Mouse (Mus musculus) NIH3T3 (cell line): ENCODE measurements around the gene Hmga2.

Source experiments
- DNase-seq: peaks from one replicate; pipeline ENCODE4 v3.0.0-alpha.2; 2012; ENCODE audit warnings: low read depth

Hmga2 gene

DNA sequence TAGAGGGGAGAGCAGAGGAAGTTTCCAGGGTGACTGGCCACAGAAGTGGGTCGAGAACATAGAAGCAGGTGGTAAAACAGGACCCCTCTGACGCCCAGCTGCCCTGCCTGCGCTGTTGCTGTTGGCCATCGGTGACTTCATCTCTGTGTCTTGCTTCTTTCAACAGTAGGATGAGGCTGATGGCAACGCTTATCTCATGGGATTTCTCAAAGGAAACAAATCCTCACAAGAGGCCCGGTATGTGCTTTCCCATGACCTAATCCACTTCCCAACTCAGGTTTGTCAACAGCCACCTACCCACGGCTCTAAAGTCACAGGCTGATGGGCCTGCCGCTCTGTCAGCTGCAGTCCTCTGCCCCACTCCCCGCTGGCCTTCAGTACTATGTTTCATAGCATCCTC, 52.3 kb downstream of the Hmga2 start:
- no peak for DNase-seq

DNA sequence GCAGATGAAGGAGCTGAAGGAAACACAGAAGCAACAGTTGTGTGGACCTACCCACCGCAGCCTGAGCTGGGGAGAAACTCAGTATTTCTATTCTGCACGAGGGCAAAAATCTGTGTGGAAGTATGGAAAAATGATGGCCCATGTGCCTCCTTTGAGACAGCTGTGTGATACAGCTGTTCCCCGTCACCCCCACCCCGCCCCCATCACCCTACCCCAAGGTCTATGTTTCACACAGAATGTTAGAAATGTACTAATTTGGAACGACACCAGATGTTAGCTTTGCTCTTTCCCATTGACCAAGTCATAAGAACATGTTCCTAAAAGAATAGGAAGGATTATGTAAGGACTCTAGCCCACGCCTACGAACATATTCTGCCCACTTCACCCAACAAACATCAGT, 53.0 kb downstream of the Hmga2 start:
- DNase-seq = no peak

DNA sequence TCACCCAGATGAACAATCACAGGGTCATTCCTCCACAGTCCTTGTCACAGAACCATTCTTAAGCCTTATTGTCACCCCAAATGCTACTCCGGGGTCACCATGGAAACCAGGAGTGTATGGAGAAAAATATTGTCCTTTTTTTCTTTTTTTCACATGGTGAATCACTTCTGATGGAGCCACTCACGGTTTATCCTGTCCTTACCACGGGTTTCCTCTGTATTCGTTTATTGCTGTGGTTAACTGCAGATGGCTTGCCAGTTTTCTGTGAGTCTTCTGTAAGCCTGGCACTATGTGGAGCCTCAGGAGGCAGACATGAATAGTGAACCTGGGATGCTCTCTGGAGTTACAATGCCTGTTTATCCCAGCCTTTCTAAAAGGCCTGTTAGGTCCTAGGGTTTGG, 53.4 kb downstream of the Hmga2 start:
- peak; percentile 78 for DNase-seq

DNA sequence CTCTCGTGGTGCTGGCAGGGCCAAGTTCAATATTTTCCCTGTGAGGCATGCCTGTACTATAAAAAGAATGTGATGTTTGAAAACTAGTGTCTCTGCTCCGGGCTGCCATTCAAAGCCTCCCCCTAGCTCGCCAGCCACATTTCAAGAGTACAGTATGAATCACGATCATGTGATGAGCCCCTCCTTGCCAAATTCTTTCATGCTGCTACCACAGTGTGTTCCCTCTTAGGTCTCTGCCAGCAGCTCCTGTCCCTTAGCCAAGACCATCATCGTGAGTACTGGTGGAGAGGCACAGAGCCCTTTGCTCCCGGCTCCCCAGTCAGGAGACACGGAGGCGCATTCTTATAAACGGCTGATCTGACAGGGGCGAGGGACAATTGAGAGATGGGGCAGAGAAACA, 54.2 kb downstream of the Hmga2 start:
- peak; percentile 98 for DNase-seq

DNA sequence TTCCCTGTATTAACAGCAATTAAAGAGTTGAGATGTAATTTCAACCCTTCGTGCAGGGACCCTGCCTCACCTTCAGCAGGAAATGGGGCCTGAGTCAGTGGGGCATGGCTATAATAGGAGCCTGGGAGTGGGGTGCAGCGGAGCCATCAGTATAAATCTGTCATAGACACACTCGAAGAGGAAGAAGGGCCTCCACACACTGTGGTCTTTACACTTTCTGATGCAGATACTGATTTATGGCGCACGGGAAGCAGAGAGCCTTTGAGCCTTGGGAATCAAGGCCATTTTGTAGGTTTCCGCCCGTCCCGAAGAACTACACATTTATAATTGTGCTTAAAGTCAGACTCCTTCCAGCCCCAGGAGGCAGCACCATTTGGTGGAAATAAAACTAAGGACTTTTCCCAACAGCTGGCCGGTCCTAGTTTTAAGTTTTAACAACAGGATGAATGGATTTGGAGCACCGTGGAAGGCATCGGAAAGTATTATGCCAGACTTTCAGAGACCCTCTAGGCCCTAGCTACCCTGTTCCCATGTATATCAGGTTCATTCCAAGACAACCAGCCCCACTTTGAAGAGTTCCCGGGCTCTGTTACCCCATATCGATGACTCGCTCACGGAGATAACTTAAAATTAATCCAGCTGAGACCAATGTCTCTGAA, 55.2 kb downstream of the Hmga2 start:
- no peak for DNase-seq

DNA sequence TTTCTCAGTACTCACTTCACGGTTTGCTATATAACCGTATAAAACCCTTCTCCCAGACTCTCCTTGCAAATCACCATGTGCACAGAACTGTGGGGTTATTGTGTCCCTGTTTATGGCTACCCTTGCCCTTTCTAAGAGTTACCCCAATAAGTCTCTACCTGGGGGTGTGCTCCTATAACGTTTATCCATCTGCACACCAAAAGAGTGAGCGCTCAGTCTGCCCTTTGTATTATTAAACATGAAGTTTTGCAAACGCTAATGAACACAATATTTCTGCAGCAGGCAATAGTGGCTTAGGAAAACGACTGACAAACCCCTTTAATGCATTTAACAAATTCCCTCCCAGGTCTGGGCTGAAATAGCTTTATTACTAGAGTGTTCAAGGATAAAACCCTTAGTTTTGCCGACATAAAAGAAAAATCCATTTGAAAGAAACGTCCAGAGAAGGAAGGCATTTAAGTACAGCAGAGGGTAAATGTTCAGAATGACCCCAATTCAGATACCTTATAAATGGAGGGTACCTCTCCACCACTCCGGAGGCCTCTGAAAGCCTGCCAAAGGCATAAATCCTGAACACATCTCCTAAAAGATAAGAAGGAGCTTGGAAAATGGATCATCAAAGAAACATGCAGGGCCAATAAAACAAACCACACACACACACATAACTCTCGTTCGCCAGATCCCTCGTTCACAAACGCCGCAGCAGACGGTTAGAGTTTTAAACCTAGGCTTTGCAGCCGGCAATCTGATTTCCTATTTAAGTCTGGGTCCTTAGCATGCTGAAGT, 57.3 kb downstream of the Hmga2 start:
- DNase-seq = no peak

DNA sequence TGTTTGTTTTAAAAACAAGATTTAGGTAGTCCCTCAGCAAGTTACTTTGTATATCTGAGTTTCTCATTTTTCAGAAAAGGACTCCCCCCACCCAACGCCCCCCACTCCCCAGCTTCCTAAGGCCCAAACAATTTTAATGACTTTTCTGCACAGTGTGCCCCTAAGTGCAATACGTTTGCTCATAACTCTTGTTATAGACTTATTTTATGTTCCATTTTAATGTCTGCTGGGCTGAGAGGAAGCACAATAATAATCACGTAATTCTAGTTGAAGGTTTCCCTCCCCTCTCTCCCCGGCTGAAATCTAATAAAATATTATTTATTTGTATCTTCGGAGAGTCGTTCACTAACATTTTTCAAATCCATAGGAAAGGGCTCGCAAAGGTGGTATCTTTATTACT, 58.1 kb downstream of the Hmga2 start:
- DNase-seq = no peak

DNA sequence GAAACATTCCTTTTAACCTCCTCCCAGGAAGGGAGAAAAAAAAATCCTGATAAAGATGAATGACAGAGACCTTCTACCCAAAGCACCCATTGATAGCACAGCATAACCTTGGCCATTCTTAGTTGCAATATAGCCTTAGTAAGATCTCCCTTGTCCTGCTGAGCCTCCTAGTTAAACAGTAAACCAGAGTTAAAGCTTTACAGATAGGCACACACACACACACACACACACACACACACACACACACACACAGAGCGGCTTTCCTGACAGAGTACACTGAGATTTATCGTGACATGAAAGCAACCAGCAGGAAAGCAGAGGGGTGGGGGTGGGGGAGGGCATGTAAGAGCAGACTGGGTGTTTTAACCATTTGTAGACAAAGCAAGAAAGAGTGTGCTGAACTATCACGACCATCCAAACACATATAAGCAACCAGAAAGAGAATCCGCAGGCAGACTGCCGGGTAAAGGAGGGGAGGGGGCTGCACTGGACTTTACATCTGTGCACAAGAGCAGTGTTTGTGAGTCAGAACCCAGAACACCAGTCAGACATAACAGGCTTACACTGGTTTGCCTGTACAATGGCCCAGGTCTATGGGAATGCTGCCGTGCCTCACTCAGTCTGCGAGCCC, 58.7 kb downstream of the Hmga2 start:
- DNase-seq = peak; percentile 38

DNA sequence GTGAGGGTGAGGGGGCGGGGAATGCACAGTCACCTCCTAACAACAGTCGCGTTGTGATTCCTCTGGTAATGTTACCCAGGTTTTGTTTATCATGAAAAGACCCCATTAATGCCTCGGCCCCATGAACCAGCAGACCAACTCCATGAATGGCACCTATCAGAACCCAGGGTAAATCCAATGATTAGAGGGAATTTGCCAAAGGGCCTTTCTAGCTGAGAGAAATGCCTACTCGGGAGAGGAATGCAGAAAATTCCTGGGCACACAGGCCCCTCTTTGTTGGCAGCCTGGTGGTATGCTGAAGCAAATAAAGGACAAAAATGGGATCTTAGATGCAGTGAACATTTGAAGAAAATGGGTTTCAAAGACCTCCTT, 59.2 kb downstream of the Hmga2 start:
- DNase-seq = no peak

DNA sequence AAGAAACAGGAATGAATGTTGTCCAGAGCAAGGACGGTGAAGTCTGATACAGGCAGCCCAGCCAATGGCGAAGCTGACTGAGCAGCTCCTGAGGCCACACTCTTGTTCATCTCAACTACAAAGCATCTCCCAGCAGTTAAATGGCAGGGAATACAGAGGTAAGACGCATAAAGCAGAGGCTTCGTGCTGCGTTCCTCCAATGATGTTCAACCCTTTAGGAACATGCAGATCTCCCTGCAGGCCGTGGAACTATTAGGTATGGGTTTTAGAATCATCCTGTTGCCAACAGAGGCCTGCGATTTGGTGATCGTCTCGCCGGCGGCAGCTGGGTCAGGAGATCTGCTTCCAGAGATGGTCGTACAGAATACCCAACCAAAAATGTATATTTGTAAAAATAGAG, 59.6 kb downstream of the Hmga2 start:
- no peak for DNase-seq

DNA sequence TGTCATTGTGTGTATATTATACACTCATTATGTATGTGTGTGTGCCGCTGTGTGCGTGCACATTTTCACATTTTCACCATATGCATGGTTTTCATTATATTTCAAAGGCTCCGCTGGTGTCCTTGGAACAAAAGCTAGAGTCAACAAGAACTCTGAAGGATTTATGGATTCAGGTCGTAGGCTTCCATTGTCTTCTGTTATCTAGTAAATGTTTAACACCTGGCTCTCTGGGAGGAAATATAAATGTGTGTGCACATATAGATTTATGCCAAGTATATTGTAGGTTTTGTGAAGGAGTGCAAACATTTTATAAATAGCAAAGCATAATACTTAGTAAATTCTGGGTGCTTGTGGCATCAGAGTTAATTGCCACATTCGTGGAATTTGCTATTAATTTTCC, 64.1 kb downstream of the Hmga2 start:
- DNase-seq = no peak

DNA sequence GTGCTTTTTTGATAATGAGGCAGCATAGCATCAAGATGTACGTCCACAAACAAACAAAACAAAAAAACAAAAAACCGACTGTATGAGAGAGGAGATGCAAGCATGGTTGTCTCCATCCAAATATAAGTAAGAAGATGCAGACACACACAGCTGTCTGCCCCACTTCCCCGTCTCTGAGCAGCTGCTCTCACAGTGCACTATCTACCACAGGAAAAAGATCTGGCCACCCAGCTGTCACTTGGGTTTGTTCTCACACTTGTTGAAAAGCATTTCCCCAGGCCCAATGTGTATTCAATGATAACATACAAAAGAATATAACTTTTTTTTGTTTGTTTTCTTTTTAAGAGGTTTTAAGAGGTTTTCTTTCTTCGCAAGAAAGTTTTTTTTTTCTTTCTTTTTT, 65.3 kb downstream of the Hmga2 start:
- DNase-seq = no peak

DNA sequence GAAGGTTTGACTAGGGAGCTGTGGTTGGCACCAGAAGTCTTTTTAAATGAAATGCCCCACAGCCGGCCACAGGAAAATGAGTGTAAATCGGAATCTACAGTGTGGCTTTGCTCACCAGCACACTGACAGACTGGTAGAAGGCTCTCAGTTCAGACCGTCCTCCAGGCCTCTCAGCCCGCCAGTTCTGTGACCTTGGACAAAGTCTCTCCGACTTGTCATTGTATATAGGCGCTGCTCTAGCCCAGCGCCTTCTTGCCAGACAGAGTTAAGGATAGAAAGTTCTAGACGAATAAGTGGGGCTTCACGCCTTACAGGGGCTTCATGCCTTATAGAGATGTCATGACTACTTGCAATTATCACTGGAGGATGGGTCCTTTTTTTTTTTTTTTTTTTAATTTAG, 67.1 kb downstream of the Hmga2 start:
- no peak for DNase-seq

DNA sequence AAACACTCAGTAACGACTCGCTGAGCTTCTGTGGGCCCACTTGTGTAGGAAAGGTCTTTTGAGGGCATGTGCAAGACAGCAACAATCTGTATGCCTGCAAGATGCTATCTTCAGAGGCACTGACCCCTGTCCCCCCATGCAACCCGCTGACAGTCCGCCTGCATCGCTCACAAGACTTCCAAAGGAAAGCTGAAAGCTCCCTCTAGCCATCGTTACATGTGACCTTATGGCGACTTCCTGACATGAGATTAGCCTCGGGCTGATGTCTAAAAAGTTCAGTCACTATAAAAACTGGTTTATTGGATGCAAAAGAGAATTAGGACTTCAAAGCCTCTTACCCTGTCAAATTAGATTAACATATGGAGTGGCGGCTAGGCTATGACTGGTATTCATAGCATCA, 69.0 kb downstream of the Hmga2 start:
- DNase-seq = no peak

DNA sequence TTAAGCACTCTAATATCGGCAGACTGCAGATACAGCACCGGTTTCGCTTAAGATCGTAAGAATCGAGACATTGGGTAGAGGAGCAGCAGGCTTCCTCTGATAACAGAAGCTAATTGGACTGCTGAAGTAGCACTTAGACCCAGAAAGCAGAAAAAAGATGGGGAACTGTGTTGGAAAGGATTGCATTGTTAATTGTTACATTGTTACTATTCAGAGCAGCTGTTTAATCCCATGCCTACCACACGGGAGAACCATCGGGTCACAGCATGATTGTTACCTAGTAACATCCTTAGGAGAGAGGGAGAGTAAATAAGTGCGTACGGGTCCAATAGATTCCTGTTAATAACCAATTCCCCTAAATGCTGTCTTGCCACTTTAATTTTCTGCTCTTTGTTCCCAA, 70.2 kb downstream of the Hmga2 start:
- DNase-seq = no peak

DNA sequence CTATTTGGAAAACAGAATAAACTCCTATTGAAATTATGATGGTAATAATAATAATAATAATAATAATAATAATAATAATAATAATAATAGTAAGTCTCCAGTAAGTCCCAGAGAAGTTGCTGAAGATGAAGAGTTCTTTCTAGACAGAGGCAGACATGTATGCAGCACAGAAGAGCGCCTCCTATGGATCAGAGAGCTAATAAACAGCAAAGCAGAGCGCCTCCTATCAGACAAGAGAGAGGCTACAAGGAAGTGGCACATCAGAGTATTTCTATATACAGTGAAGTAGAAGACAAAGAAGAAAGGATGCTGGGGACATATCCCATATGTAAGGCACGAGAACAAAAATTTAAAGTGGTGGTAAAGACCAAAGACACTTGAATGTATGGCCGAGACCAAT, 70.9 kb downstream of the Hmga2 start:
- no peak for DNase-seq

DNA sequence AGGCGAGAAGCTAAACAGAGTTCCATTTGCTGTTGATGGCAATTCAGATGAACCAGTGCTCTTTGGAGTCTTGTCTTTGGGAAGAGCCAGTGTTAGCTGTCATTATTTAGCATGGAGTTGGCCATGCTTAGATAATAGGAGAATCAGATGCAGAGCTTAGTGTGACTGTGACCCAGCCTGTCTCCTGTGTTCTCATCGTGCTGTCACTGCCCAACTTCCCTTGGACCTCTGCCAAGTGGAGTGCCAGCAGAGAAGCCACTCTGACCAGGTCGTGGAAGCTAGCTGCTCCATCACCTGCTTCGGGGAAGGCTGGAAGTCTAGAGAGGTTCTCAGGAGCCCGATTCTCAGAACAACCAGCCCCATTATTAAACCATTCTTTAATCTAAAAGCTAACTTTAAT, 73.3 kb downstream of the Hmga2 start:
- DNase-seq = no peak

DNA sequence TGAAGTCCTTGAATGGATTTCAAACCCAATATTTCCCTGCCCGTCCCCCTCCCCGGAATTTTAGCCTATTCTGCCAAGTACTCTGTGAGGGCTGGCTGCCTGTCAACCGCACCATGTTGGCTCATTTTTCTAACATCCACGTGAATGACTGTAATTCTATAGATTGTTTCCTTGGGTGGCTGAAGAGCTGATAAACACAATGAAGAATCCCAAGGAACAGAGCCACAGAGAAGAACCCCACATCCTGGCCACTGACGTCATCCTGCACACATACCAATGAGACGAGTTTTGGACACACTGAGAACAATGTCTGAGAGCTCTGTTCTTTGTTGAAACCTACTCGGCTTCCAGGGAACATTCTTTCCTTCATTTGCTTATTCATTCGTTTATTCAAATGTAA, 74.5 kb downstream of the Hmga2 start:
- DNase-seq = peak; percentile 88

DNA sequence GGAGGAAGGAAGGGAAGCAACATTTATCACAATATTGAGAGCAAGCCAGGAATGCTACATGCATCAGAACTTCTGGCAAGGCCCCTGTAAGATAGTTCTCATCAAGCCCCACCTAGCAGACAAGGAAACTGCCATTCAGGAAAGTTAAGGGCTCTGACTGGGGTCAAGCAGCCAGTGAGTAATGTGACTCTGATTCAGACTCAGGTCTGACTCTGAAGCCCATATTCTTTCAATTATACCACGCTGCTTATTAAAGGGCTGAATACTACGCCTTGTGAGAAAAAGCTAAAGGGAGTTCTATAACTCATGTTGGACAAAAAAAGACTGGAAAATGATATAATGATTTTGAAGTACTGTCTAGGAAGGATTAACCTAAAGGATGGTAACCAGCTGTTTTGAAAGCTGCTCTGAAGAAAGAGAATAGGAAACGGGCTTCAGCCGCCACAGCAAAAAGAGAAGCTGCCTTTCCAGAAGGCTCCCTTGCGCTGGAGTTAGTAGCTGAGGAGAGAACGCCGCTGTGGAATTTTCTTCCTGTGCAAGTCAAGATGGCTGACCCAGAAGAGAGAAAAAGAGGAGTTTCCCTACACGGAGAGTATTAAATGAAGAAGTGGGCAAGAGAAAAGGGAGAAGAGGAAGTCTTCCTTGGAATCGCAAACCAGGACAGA, 76.3 kb downstream of the Hmga2 start:
- peak; percentile 85 for DNase-seq

DNA sequence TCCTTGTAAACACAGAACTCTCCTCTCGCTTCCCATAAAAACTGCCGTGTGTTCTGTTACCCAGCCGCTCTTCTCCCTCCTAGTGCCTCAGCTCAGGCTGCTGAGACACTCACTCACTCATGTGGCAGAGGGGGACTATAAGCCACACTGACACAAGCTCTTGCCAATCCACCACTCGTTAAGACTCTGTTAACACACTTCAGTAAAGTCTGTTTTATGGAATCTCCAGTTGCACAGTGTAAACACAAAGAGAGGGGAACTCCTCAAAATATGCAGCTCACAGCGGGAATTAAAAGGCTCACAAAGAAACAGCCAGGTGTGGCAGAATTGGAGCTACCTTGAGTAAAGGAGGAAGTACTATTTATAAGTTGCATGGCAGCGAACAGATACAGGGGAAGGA, 77.5 kb downstream of the Hmga2 start:
- no peak for DNase-seq

DNA sequence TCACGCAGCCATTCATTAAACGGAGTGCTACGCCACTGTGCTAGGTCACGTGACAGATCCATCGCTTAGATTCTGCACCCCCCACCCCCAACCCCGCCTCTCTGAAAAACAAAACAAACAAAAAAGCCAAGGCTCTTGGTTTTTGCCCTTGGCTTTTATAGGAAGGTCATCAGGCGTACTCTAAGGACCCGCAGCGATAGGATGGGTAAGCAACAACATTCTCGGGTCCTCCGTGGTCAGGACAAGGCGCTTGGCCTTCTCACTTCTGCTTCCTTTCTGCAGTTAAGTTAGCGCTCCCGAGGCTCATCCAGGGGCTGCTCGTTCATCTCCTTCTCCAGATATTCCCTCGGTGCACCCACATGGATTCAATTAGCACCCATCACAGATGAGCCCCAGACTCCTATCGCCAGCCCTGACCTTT, 79.0 kb downstream of the Hmga2 start:
- DNase-seq = no peak

DNA sequence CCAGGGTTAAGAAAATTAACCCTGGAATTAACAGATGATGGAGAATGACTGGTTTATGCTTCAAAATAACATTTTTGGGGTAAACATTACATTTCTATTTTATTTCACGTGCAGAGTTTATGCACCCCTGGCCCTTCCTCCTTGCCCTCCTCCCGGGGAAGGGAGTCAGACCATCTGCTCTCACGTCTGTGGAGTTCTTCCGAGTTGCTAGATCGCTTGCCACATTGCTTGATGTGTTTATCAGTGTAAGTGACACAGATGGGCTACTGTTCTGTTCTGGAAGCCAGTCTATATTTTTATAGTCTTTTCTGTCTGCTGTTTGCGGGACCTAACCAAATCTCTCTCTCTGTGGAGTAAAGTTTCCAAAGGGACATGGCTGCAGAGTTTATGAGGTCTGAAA, 80.7 kb downstream of the Hmga2 start:
- DNase-seq = no peak

DNA sequence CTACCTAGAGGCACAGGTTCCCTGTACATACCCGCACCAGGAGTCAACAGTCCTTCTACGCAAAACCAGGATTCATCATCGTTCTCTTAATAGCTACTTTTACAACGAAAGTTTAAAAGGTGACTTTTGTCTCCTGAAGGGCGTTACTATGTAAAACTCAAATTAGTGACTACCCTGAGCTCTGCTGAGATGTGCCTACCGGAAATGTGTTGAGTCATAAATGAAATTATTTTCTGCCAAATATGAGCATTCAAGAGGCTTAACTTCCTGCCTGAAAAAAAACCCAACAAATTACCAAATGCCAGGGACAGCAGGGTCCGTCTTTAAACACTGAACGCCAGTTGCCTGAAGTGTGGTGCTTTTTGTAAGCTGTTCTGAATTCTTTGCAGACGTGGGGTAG, 81.5 kb downstream of the Hmga2 start:
- DNase-seq = no peak
